26 mouse cellular contexts compared by ENCODE assay signal in genomic region chr11:59622214-59622613, GRCm38 (mm10). TPM values are rescaled to one million over a fixed set of nuclear protein-coding genes. Genes with fewer than 3 reads are reported as not detected.
"Had no signal": no experiment of that assay in that cellular context is flagged by ENCODE, and none has a peak within 500 bp of the region (broad histone marks: within the 10 kb centered on the region; RNA-seq: fewer than 3 reads in every experiment).

No protein-coding gene starts in this region.

- H3K9ac ChIP-seq: liver, embryonic 15.5 days; liver, postnatal 0 days; lung, embryonic 15.5 days; midbrain, embryonic 13.5 days; midbrain, embryonic 15.5 days; neural tube, embryonic 13.5 days; neural tube, embryonic 15.5 days had no signal

- H3K4me1 ChIP-seq: liver, embryonic 15.5 days; lung, embryonic 15.5 days; midbrain, embryonic 13.5 days; midbrain, embryonic 15.5 days; neural tube, embryonic 13.5 days; neural tube, embryonic 15.5 days had no signal

- H3K4me3 ChIP-seq: liver, embryonic 15.5 days; lung, embryonic 15.5 days; megakaryocyte, embryonic 14.5 days; midbrain, embryonic 13.5 days; midbrain, embryonic 15.5 days; neural tube, embryonic 13.5 days; neural tube, embryonic 15.5 days had no signal

- H3K9me3 ChIP-seq: liver, embryonic 15.5 days; lung, embryonic 15.5 days; megakaryocyte, embryonic 14.5 days; midbrain, embryonic 13.5 days; midbrain, embryonic 15.5 days; neural tube, embryonic 13.5 days; neural tube, embryonic 15.5 days had no signal

- ATAC-seq: liver, postnatal 0 days; midbrain, embryonic 13.5 days; midbrain, embryonic 15.5 days had no signal

- H3K27ac ChIP-seq: liver, embryonic 15.5 days; lung, embryonic 15.5 days; macrophage; midbrain, embryonic 13.5 days; midbrain, embryonic 15.5 days; neural tube, embryonic 13.5 days; neural tube, embryonic 15.5 days had no signal

- H3K27me3 ChIP-seq: liver, embryonic 15.5 days; lung, embryonic 15.5 days; midbrain, embryonic 13.5 days; midbrain, embryonic 15.5 days; neural tube, embryonic 13.5 days; neural tube, embryonic 15.5 days had no signal

- DNase-seq: liver, postnatal 0 days; lung, adult 2 months; lung, postnatal 10 days; retina, postnatal 1 day; right cerebral cortex, adult 18-20 months; right cerebral cortex, postnatal 25 days; right cerebral cortex, postnatal 4 days; spleen, adult 18-20 months; thymus, adult 18-20 months; thymus, postnatal 14 days; thymus, postnatal 36 days had no signal

- H3K4me2 ChIP-seq: liver, embryonic 15.5 days; lung, embryonic 15.5 days; midbrain, embryonic 11.5 days; midbrain, embryonic 13.5 days; midbrain, embryonic 15.5 days; neural tube, embryonic 13.5 days; neural tube, embryonic 15.5 days had no signal

- H3K36me3 ChIP-seq: liver, embryonic 15.5 days; lung, embryonic 15.5 days; midbrain, embryonic 13.5 days; midbrain, embryonic 15.5 days; neural tube, embryonic 13.5 days; neural tube, embryonic 15.5 days had no signal

RNA-seq across cellular contexts. Expression of gene Olfr223, which starts 29.1 kb away (rescaled TPM):
- polyA plus RNA-seq: liver, embryonic 15.5 days; liver, postnatal 0 days; lung, adult 2 months; lung, embryonic 15.5 days; macrophage; midbrain, embryonic 11.5 days; midbrain, embryonic 13.5 days; midbrain, embryonic 15.5 days; midbrain, postnatal 0 days; neural tube, embryonic 11.5 days; neural tube, embryonic 13.5 days; neural tube, embryonic 15.5 days; small intestine, adult 2 months; stomach, embryonic 14.5 days; stomach, embryonic 16.5 days; thymus, postnatal 0 days had no signal

RNA-seq across cellular contexts. Expression of gene Olfr222, which starts 46.2 kb away (rescaled TPM):
- polyA plus RNA-seq: liver, embryonic 15.5 days; liver, postnatal 0 days; lung, adult 2 months; lung, embryonic 15.5 days; macrophage; midbrain, embryonic 11.5 days; midbrain, embryonic 13.5 days; midbrain, embryonic 15.5 days; midbrain, postnatal 0 days; neural tube, embryonic 11.5 days; neural tube, embryonic 13.5 days; neural tube, embryonic 15.5 days; small intestine, adult 2 months; stomach, embryonic 14.5 days; stomach, embryonic 16.5 days; thymus, postnatal 0 days had no signal
